Mouse (Mus musculus): ENCODE measurements at regions not wholly inside any gene's neighbourhood (a gene's known extent, or its start where the extent isn't known, plus 50 kb on each side); places are given as distances from the start of the nearest gene placed in this dataset.

- Histone ChIP-seq H3K9me3 (replicated peaks; ENCODE audit: insufficient read depth, low read length) (no peaks in the 10 kb centered on the region), H3K36me3 (ENCODE audit: control insufficient read depth in 1 of 2, insufficient read depth in 2 of 2, low read length in 2 of 2) (no peaks in the 10 kb centered on the region), H3K27ac (ENCODE audit: control insufficient read depth, low read depth, low read length) (no peak overlapping the region), H3K27me3 (ENCODE audit: control insufficient read depth in 1 of 2, insufficient read depth in 2 of 2, low read length in 2 of 2) (no peaks in the 10 kb centered on the region), H3K4me1 (ENCODE audit: control insufficient read depth in 1 of 2, insufficient read depth in 2 of 2, low read length in 2 of 2) (no peaks in the 10 kb centered on the region), H3K9ac (ENCODE audit: control insufficient read depth, low read depth, low read length, poor library complexity, severe bottlenecking) (no peak overlapping the region), H3K4me3 (ENCODE audit: control insufficient read depth in 1 of 2, insufficient read depth in 1 of 2, low read depth in 2 of 2, low read length in 2 of 2) (no peak overlapping the region), H3K79me2 (ENCODE audit: control insufficient read depth, insufficient read depth, low read length, poor library complexity) (no peaks in the 10 kb centered on the region)
- TF ChIP-seq E2F4 (IDR thresholded peaks at IDR 0.05; ENCODE audit: borderline replicate concordance, low read depth, low read length), result no peak
- TF ChIP-seq UBTF (IDR thresholded peaks at IDR 0.05; ENCODE audit: borderline replicate concordance, insufficient read depth, low read depth, low read length), result no peak
- TF ChIP-seq USF1 (IDR thresholded peaks at IDR 0.05; ENCODE audit: low read depth, low read length), result no peak
- TF ChIP-seq BHLHE40 (IDR thresholded peaks at IDR 0.05; ENCODE audit: borderline replicate concordance, low read depth, low read length), result no peak
- no peak for TF ChIP-seq MEF2A (IDR thresholded peaks at IDR 0.05; ENCODE audit: extremely low read depth, insufficient replicate concordance, low read depth, low read length, poor library complexity, severe bottlenecking)
- TF ChIP-seq USF2 (IDR thresholded peaks at IDR 0.05; ENCODE audit: borderline replicate concordance in 1 of 2, insufficient read depth in 1 of 2, low read depth in 1 of 2, low read length in 2 of 2), result no peak
- no peak for TF ChIP-seq MYB (IDR thresholded peaks at IDR 0.05; ENCODE audit: low read depth, low read length)
- TF ChIP-seq RCOR1 (IDR thresholded peaks at IDR 0.05; ENCODE audit: low read depth, low read length), result no peak
- TF ChIP-seq TBP (IDR thresholded peaks at IDR 0.05; ENCODE audit: low read depth, low read length), result no peak
- TF ChIP-seq MYC (IDR thresholded peaks at IDR 0.05; ENCODE audit: low read depth, low read length), result no peak
- TF ChIP-seq RAD21 (IDR thresholded peaks at IDR 0.05; ENCODE audit: low read depth, low read length), result no peak
- no peak for TF ChIP-seq TCF12 (IDR thresholded peaks at IDR 0.05; ENCODE audit: low read depth, low read length)
- no peak for TF ChIP-seq SMC3 (IDR thresholded peaks at IDR 0.05; ENCODE audit: low read depth, low read length)
- no peak for TF ChIP-seq ZMIZ1 (IDR thresholded peaks at IDR 0.05; ENCODE audit: low read depth, low read length)
- TF ChIP-seq POLR2AphosphoS5 (IDR thresholded peaks at IDR 0.05; ENCODE audit: borderline replicate concordance, low read depth, low read length), result no peak
- TF ChIP-seq TAL1 (IDR thresholded peaks at IDR 0.05; ENCODE audit: low read length), result no peak
- TF ChIP-seq NELFE (IDR thresholded peaks at IDR 0.05; ENCODE audit: low read depth, low read length), result no peak
- TF ChIP-seq ZC3H11A (IDR thresholded peaks at IDR 0.05; ENCODE audit: low read depth, low read length), result no peak
- no peak for TF ChIP-seq MAFK (IDR thresholded peaks at IDR 0.05; ENCODE audit: borderline replicate concordance, low read depth, low read length)
- DNase-seq (ENCODE audit: low read depth, low spot score), result no peak
These were observed 413.0 kb downstream of the Tns3 start for GRCm38 (mm10) chr11:8251360-8251759.

- H3K9me3 ChIP-seq (replicated peaks; ENCODE audit: insufficient read depth, low read length), result no peaks in the 10 kb centered on the region
- TF ChIP-seq NELFE (IDR thresholded peaks at IDR 0.05; ENCODE audit: low read depth, low read length) (no peak), KAT2A (conservative IDR thresholded peaks at IDR 0.05; ENCODE audit: low read depth, low read length) (no peak), MAZ (IDR thresholded peaks at IDR 0.05; ENCODE audit: low read depth, low read length) (no peak), POLR2AphosphoS2 (IDR thresholded peaks at IDR 0.05; ENCODE audit: low read length) (no peak), MEF2A (IDR thresholded peaks at IDR 0.05; ENCODE audit: extremely low read depth, insufficient replicate concordance, low read depth, low read length, poor library complexity, severe bottlenecking) (no peak), POLR2AphosphoS5 (IDR thresholded peaks at IDR 0.05; ENCODE audit: borderline replicate concordance, low read depth, low read length) (no peak), USF1 (IDR thresholded peaks at IDR 0.05; ENCODE audit: low read depth, low read length) (no peak), ETS1 (IDR thresholded peaks at IDR 0.05; ENCODE audit: low read depth, low read length) (no peak), GABPA (IDR thresholded peaks at IDR 0.05; ENCODE audit: low read depth, low read length) (no peak), E2F4 (IDR thresholded peaks at IDR 0.05; ENCODE audit: borderline replicate concordance, low read depth, low read length) (no peak), JUND (IDR thresholded peaks at IDR 0.05; ENCODE audit: low read depth, low read length) (no peak), CHD2 (IDR thresholded peaks at IDR 0.05; ENCODE audit: low read length) (no peak), ZMIZ1 (IDR thresholded peaks at IDR 0.05; ENCODE audit: low read depth, low read length) (no peak), ZKSCAN1 (IDR thresholded peaks at IDR 0.05; ENCODE audit: low read depth, low read length) (no peak), USF2 (IDR thresholded peaks at IDR 0.05; ENCODE audit: borderline replicate concordance in 1 of 2, insufficient read depth in 1 of 2, low read depth in 1 of 2, low read length in 2 of 2) (no peak), TAL1 (IDR thresholded peaks at IDR 0.05; ENCODE audit: low read length) (no peak), MAFK (IDR thresholded peaks at IDR 0.05; ENCODE audit: borderline replicate concordance, low read depth, low read length) (no peak), TBP (IDR thresholded peaks at IDR 0.05; ENCODE audit: low read depth, low read length) (no peak), CTCF (IDR thresholded peaks at IDR 0.05 in 2 of 3, conservative IDR thresholded peaks at IDR 0.05 in 1 of 3; ENCODE audit: control insufficient read depth in 1 of 3, insufficient read depth in 1 of 3, low read depth in 2 of 3, low read length in 3 of 3, poor library complexity in 1 of 3, severe bottlenecking in 1 of 3) (no peak)
- no peaks in the 10 kb centered on the region for H3K27me3 ChIP-seq (ENCODE audit: control insufficient read depth in 1 of 2, insufficient read depth in 2 of 2, low read length in 2 of 2)
- no peak overlapping the region for H3K4me3 ChIP-seq (ENCODE audit: control insufficient read depth in 1 of 2, insufficient read depth in 1 of 2, low read depth in 2 of 2, low read length in 2 of 2)
- H3K79me2 ChIP-seq (ENCODE audit: control insufficient read depth, insufficient read depth, low read length, poor library complexity), result no peaks in the 10 kb centered on the region
- no peaks in the 10 kb centered on the region for H3K36me3 ChIP-seq (ENCODE audit: control insufficient read depth in 1 of 2, insufficient read depth in 2 of 2, low read length in 2 of 2)
- DNase-seq (ENCODE audit: low read depth, low spot score), result no peak
- H3K9ac ChIP-seq (ENCODE audit: control insufficient read depth, low read depth, low read length, poor library complexity, severe bottlenecking), result no peak overlapping the region
- H3K4me1 ChIP-seq (ENCODE audit: control insufficient read depth in 1 of 2, insufficient read depth in 2 of 2, low read length in 2 of 2), result no peaks in the 10 kb centered on the region
- H3K27ac ChIP-seq (ENCODE audit: control insufficient read depth, low read depth, low read length), result no peak overlapping the region
These were observed 414.9 kb downstream of the Tns3 start for GRCm38 (mm10) chr11:8249468-8249867.

Data from MEL (cell line).